Mouse (Mus musculus): ENCODE measurements around the gene Gm10340. TPM values are rescaled to one million over a fixed set of nuclear protein-coding genes. Genes with fewer than 3 reads are reported as not detected.
"Not testable (repeated sequence)": the region's sequence is repeated elsewhere in the genome, so short reads cannot be mapped to it uniquely, and the experiment has no call there.

Gene Gm10340
- not detected in 2 replicates for polyA plus RNA-seq (2014; fragmentation: Nextera tagmentation; extraction: Ambion mirVana)

GRCm38 (mm10) chr14:3133697-3134096, at the start of gene Gm10340:
Gm10340 (plus strand) TSS chr14:3133997.
- H3K36me3 ChIP-seq (ENCODE audit: control insufficient read depth, insufficient read depth, low read length); H3K9ac ChIP-seq (ENCODE audit: low read length); DNase-seq (ENCODE audit: low spot score); ATAC-seq; H3K4me1 ChIP-seq (ENCODE audit: control insufficient read depth, insufficient read depth, low read length); H3K27ac ChIP-seq (ENCODE audit: low read depth, low read length); H3K4me2 ChIP-seq (ENCODE audit: low read length); H3K4me3 ChIP-seq (ENCODE audit: low read depth, low read length); H3K9me3 ChIP-seq (replicated peaks; ENCODE audit: control insufficient read depth, low read length); H3K27me3 ChIP-seq (replicated peaks; ENCODE audit: control insufficient read depth, insufficient read depth, low read length): not testable (repeated sequence)
- 92% methylated on average over 2 of the region's 3 CpGs for WGBS

DNA sequence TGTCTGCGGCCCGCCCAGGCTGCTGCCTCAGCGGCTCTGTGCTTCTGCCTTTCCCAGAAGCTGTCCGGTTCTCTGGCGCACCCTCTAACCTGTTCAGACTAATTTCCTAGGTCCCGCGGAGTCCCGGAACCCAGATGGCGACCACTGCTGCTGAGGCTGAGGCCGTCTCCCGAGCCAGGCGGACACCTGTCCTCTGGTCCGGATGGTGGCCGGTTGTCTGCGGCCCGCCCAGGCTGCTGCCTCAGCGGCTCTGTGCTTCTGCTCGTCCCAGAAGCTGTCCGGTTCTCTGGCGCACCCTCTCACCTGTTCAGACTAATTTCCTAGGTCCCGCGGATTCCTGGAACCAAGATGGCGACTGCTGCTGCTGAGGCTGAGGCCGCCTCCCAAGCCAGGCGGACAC, 17.7 kb upstream of the Gm10340 start:
- not testable (repeated sequence) for H3K4me3 ChIP-seq (ENCODE audit: low read depth, low read length); ATAC-seq; H3K27ac ChIP-seq (ENCODE audit: low read depth, low read length); H3K36me3 ChIP-seq (ENCODE audit: control insufficient read depth, insufficient read depth, low read length); H3K4me1 ChIP-seq (ENCODE audit: control insufficient read depth, insufficient read depth, low read length); H3K9ac ChIP-seq (ENCODE audit: low read length); H3K4me2 ChIP-seq (ENCODE audit: low read length); DNase-seq (ENCODE audit: low spot score); H3K9me3 ChIP-seq (replicated peaks; ENCODE audit: control insufficient read depth, low read length); H3K27me3 ChIP-seq (replicated peaks; ENCODE audit: control insufficient read depth, insufficient read depth, low read length)
- 96% methylated on average over 15 of the region's 25 CpGs for WGBS

DNA sequence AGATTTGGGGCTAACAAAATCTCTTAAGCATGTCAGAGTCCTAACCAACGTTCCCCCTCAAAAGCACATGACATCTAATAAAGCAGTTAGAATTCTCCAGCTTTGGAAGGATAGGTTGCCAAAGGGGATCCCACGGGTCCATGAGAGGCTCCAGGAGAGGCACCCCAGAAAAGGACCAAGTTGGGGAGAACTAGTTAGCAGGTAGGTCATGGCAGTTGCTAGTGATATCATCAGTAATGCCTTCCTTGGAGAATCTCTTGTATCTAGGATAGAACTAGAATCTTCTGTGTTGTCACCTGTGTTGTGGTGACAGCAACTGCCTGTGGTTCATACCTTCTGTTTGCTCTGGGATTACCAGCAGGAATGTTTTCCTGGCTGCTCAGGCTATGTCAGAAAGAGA, 54.2 kb downstream of the Gm10340 start, which contains the start of gene Gm5795:
Gene Gm5795, plus strand, starts transcription at position 301 of the 400 bp plus-strand sequence.
- not testable (repeated sequence) for H3K4me3 ChIP-seq (ENCODE audit: low read depth, low read length); DNase-seq (ENCODE audit: low spot score); H3K9ac ChIP-seq (ENCODE audit: low read length); ATAC-seq; H3K27ac ChIP-seq (ENCODE audit: low read depth, low read length); H3K27me3 ChIP-seq (replicated peaks; ENCODE audit: control insufficient read depth, insufficient read depth, low read length); H3K4me1 ChIP-seq (ENCODE audit: control insufficient read depth, insufficient read depth, low read length); H3K4me2 ChIP-seq (ENCODE audit: low read length); H3K9me3 ChIP-seq (replicated peaks; ENCODE audit: control insufficient read depth, low read length); H3K36me3 ChIP-seq (ENCODE audit: control insufficient read depth, insufficient read depth, low read length)
- WGBS: no CpG with 5 or more reads among the region's 2 CpGs

Other genes with a start within 250 kb of the Gm10340 start
- not detected in 2 replicates for gene Gm2888, start 104.0 kb upstream of the Gm10340 start, polyA plus RNA-seq (2014; fragmentation: Nextera tagmentation; extraction: Ambion mirVana)
- gene Gm2897, start 84.7 kb upstream of the Gm10340 start, polyA plus RNA-seq (2014; fragmentation: Nextera tagmentation; extraction: Ambion mirVana): 8.9 and 10.0 TPM in 2 replicates
- not detected in 2 replicates for gene Gm5795, start 54.3 kb downstream of the Gm10340 start, polyA plus RNA-seq (2014; fragmentation: Nextera tagmentation; extraction: Ambion mirVana)
- gene D830030K20Rik, start 74.5 kb downstream of the Gm10340 start, polyA plus RNA-seq (2014; fragmentation: Nextera tagmentation; extraction: Ambion mirVana): 12.8 and 14.3 TPM in 2 replicates
- gene Gm2956, start 198.6 kb downstream of the Gm10340 start, polyA plus RNA-seq (2014; fragmentation: Nextera tagmentation; extraction: Ambion mirVana): not detected in 2 replicates